Mouse (Mus musculus): ENCODE measurements around the gene Gorasp2.

Gorasp2 gene

DNA sequence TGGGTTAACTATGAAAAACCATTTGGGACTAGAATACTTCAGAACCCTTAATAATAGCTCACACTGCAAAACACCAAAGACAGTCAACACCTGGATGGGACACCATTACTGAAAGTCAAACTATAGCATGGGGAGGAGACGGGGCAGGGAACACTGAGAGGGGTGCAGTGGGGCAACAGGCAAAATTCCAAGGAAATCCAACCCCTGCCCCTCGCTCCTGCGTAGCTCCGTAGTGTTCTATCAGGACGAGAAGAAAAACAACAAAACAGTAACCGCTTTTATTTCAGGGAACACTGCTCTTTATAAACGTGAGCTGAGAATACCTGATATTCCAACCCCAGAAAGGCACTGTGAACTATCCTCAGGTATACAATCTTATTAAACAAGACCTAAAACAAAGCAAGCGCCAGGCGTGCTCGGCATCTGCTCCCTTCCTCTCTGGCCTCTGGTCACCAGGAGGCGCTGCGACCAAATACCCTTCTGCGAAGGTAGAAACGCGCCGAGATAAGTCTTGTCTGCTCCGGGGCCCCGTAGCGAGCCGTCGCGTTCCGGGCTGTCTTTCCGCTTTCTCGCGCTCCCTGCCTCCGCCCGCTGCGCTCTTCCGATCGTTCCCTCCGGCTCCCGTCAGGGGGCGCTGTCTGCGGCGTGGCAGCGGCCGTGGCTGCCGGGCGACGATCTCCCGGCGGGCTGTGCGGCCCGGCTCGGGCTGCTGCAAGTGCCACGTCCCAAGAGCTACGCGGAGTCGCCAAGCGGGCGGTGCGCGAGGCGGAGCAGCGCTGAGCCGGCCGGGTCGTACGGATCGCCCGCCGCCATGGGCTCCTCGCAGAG lies at the start of gene Gorasp2:
Gorasp2 (plus strand) TSS at position 690 of the 828 bp plus-strand sequence.
- peak; percentile 97 for DNase-seq (ENCODE audit: low read depth)

DNA sequence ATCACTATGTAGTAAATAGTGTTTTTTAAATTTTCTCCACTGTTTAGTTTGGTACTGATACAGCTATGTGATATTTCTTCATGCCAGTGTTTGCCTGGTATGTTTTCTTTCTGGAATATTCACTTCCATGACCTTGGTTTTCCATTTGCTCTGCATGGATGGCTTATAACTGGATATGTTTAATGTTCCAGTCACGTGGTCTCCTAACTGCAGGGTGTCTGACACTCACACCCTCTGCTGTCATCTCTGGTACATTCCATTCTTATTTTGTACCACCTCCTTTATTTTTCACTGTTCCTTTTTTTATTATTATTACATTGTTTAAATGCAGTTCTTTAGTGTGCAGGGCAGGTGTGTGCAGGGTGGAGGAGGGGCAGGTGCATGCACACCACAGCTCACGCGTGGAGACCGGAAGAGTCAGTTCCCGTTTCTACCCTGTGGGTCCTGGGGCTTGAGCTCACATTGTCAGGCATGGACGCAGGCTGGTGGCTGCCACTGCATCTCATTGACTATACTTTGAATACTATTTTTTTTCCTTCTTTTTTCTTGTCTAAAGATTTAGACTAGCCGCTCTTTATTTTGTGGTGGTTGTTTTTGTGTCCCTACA lies 46.5 kb upstream of the Gorasp2 start:
- DNase-seq (ENCODE audit: low read depth) = no peak

DNA sequence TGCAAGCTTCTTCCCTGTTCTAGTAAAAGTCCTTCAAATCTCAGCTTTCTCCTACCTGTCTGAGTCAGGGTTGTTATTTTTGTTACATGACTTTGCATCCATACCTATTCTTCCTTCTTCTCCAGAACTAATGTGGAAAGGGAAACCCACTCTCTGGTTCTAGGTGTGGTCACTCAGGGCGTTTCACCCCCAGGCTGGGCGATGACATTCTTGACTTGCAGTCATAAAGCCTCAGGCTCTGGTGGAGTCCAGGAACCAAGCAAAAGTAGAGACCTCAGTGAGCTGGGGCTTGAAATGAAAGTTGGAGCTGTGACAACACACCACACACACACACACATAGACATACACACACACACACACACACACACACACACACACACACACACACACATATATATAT lies 45.3 kb upstream of the Gorasp2 start:
- DNase-seq (ENCODE audit: low read depth) = no peak

DNA sequence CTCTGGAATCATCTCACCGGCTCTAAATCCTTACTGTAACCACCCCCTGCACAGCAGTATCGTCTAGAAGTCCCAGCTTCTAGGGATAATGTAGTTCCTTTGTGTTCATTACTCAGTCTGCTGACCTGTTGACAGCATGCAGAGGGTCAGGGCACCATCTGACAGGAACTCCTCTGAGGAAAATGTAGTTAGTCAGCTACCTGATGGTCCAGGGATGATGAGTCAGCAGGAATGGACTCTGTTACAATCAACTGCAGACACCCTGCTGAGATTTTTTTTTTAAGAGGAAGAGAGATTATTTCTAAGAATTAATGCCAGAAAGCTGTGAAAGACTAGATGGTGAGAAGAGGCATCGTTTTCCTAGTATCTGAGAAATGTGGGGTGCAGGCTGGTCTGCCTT lies 44.8 kb upstream of the Gorasp2 start:
- no peak for DNase-seq (ENCODE audit: low read depth)

DNA sequence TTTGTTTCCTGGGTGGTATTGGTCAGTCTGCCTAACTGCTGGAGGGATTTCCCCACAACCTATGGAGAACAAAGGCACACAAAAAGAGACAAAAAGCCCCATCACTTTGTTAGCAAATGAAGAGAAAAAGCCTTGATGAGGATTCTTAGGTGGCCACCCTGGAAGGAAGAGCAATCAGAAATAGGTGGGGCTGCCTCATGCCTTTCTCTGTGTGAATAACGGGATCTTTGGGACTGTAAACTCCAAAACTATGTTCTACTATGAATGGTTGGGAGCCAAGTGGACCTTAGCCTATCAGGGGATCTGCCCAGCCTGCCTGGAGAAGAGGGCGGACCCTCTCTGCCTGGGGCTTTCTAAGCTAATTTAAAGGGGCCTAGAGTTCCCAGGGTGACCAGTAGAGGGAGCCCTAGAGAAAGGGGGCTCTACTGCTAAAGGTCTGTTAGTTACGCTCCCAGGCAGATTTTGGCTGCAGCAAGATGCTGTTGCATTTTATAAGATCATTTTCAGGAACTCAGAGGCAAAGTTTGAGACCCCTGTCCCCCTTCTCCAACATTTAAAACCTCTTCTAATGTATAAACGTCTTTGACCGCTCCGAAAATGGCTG lies 42.0 kb upstream of the Gorasp2 start:
- DNase-seq (ENCODE audit: low read depth) = peak; percentile 19

DNA sequence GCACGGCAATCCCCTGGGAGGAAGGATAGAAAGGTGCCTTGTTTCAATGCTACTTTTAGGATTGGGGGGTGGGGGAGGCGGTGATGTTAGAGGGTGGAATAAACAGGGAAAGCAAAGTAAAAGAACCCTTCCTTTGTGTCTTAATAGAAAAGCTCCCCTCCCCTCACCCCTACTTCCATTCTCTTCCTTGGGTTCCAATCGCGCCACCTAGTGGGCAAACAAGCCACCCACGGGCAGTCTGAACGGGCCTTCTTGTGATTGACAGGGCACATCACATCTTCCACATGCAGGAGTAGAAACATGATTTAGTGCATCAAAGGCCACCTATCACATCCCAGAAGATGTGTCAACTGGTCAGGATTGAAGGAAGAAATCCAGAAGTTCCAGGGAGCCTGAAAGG lies 41.2 kb upstream of the Gorasp2 start:
- DNase-seq (ENCODE audit: low read depth) = peak; percentile 25

DNA sequence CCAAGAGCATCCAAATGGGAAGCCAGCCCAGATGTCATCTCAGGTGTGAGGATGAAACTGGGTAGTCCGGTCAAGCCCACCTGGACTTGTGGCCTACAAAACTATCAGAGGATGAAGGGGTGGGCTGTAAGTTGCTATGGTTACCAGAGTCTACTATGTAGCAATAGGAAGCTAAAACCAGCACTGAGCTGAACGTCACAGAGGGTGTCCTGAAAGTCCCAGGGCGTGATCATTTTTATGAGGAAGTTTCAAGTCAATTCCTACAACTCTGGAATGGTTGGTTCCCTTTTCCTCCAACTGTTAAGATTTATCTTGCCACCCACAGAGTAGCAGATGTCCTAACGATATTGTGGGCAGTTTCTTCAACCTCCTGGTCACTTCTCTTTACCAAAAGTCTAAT lies 39.1 kb upstream of the Gorasp2 start:
- DNase-seq (ENCODE audit: low read depth) = no peak

DNA sequence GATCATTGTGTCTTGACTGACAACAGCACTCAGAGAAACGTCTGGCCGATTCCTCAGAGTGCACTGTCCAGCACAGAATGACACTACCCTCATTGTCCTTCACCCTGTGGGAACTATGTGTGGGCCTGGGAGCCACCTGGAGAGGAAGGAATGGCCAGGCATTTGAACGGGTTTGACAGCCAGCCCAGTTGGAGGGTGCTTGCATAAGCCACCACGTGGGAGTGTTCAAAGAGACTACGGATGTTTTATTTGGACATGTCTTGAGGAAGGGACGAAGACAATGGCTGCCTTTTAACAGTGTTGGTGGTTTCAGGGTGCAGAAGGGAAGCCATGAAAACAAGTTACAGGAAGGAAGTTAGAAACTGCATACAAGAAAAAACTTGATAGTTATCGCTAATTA lies 35.6 kb upstream of the Gorasp2 start:
- no peak for DNase-seq (ENCODE audit: low read depth)

DNA sequence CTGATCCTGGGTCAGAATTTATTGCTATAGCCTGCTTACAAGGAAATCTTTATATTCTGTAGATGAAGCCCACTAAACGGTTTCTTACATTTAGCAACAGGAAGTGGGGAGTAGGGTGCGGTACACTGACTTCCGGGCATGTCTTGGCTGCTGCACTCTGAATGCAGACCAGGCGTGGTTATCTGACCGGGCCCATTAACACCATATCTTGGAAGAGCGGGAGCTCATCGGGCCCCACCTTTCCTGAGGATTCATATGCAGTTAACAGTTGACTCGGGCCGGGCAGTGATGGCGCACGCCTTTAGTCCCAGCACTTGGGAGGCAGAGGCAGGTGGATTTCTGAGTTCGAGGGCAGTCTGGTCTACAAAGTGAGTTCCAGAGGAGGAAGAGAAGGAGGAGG lies 33.0 kb upstream of the Gorasp2 start:
- DNase-seq (ENCODE audit: low read depth) = no peak

DNA sequence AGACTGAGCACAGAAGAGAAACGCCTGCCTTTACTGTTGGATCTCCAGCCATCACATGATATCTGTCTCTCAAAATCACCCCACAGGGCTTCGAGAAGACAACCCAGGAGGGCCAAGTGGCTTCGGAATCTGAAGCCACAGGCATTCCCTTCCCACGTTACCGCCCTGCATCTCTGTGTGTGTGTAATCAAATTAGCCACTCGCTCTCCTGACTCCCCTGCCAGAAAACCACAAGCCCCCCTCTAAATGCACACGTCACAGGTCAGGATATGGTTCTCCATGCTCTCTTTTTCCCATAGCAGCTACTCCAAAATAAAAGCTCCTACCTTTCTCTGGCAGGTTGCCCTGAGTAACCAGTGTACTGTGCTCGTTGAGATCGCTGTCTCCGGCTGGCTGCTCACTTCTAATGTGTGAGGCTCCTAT lies 32.0 kb upstream of the Gorasp2 start:
- no peak for DNase-seq (ENCODE audit: low read depth)

DNA sequence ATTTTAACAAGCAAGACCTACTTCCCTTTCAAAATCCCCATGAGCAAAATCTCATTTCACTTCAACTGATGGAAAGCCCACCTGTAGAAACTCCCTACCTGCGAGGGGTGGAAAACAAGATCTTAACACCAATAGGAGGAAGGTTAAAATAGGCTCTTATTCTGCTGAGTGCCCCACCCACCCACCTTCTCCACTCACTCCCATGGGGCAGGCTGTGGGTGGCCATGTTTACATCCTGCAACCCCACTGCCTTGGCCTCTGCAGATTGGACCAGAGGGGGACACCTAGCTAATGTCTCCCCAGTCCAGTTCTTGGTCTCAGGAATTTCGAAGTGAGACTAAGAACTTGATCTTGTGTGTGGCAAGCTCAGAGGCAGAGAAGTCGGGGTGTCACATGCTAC lies 31.5 kb upstream of the Gorasp2 start:
- no peak for DNase-seq (ENCODE audit: low read depth)

DNA sequence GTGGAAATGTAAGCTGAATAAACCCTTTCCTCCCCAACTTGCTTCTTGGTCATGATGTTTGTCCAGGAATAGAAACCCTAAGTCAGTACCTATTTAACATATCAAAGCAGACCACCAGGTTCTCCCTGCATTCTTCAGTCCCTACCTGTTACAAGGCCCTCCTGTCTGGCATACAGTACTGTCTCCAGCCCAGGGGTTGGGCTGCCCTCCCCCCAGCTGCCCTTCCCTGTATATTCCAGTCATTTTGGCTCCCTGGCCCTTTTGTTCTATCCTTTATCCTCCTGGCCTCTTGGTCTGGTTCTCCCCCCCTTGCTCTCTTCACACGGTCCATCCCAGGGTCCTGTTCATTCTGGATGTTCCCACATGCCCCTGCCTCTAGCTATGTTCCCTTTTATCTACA lies 30.1 kb upstream of the Gorasp2 start:
- no peak for DNase-seq (ENCODE audit: low read depth)

DNA sequence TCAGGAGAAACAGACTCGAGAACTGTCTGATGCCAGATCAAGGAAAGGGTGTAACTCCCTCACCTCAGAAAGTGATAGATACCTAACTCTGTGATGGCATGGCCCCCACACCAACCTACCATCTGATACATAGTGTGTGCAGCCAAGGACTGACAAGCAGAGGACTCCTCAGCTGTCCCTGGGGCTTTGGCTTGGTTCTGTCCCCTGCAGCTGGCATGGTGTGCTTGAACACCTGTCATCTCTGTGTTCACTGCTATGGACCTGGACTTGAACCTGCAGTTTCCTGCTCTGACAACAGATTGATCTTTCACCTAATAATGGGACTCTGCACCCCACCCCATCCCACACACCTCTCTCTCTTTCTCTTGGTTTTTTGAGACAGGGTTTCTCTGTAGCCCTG lies 29.0 kb upstream of the Gorasp2 start:
- no peak for DNase-seq (ENCODE audit: low read depth)

DNA sequence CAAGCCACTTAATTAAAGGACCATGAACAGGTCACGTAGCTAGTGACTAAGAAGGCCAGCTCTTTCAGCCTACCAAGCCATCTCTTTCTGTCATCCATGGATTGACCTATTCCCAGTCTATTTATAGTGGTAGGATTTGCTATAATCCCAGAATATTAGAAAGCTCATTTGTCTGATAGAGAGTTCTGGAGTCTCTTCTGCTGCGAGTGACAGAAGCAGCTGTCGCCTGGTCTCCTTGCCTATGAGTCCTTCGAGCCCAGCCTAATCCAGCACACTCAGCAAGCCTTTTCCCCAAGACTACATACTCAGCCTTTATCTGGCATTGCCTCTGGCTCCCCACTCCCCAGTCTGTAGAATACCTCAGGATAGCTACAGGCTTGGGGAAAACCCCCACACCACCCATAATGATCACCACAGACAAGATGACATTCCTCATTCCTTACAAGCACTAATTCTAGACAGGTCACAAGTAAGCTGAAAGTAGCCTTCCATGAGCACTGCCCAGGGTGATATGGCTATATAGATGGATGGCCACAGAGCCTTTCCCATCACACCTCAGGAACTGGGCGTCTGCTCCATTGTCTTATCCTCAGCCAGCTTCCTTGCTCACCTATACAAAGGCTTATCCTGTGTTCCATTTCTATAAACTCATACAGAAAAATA lies 27.2 kb upstream of the Gorasp2 start:
- DNase-seq (ENCODE audit: low read depth) = no peak

DNA sequence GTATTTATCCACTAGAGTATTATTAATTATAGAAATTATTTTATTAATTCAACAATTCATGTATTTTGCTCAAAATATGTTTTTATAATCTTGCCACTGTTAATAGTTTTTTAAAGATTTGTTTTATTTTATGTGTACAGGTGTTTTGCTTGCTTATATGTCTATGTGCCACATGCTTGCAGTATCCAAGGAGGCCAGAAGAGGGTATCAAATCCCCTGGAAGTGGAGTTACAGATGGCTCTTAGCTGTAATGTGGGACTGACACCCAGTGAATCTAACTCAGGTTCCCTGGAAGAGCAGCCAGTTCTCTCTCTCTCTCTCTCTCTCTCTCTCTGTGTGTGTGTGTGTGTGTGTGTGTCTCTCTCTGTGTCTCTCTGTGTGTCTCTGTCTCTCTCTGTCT lies 20.4 kb upstream of the Gorasp2 start:
- no peak for DNase-seq (ENCODE audit: low read depth)

DNA sequence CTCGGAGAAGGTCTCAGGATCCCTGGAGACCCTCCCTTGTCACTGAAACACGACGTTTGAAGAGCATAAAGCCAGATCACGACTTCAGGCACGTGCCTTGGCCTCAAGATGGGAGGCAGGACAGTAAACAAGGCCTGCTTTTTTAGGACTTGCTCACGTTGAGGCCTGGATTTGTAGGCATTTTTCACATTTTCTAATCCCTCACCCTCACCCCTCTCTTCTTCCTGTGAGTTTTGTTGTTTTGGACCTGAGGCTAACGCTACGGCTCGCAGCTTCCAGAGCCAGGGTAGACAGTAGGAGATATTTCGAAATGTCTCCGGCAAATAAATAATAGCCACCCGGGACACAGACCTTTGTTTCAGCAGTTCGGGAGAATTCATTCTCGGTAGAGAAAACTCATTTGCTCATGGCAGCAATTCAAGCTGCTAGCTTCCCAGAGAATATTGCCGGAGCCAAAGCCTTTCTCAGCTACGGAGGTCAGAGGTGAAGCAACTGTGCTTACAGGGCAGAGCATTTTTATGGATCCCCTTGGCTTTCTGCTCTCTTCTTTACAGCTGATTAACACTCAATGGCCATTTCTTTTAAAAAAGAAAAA lies 18.3 kb upstream of the Gorasp2 start:
- no peak for DNase-seq (ENCODE audit: low read depth)

DNA sequence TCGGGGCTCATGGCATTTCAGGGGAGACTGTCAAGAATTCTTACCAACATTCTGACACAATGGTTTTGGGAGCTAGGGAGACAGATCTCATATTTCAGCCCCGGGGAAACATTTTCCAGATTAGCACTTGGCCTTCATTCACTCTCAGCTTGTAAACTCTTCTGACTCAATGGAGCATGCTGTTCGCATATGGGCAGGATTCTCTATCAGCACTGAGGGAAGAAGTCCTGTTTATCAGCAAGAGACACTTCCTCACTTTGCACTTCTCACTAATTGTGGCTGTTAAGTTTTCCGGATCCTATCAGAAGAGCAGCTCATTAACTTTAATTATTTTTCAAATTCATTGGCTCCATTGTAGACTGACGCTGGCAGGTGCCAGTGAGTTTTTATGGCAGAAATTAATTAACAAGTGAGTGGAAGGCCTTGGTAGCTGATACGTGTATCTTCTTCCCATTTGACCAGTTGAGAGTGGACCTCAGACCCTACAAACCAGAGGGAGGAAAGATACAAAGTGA lies 16.1 kb upstream of the Gorasp2 start:
- DNase-seq (ENCODE audit: low read depth) = no peak

DNA sequence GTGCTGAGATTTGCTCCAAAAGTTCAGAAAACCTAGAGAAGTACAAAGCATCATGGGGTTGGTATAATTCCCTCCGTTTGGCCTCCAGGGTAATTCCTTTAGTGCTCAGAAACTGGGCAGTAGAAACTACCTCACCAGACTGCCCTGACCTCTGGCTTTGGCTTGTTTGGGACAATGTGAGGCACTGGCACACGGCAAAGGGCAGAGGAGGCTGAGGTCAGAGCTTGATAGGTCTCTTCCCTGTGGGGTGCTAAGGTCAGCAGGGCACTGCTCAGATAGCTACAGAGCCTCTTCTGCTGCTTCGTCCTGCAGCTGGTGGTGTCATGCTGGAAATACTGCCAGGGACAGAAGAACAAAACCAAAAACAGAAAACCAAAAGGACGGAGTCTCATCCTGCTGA lies 13.7 kb upstream of the Gorasp2 start:
- no peak for DNase-seq (ENCODE audit: low read depth)

DNA sequence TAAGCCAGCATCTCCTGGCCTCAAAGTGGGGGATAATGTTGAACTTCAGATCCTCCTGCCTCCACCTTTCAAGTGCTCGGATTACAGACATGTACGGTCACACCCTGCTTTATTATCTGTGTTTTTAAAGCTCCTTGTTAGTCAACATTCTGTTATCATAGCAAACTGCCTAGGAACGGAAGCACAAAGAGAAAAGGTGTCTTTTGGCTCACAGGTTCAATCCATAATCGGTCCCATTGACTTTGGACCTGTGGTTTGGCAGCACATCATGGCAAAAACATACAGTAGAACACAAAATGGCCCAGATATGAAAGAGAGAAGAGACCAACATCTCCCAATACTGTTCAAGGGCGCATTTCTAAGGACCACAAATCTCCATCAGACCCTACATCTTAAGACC lies 13.1 kb upstream of the Gorasp2 start:
- DNase-seq (ENCODE audit: low read depth) = no peak

DNA sequence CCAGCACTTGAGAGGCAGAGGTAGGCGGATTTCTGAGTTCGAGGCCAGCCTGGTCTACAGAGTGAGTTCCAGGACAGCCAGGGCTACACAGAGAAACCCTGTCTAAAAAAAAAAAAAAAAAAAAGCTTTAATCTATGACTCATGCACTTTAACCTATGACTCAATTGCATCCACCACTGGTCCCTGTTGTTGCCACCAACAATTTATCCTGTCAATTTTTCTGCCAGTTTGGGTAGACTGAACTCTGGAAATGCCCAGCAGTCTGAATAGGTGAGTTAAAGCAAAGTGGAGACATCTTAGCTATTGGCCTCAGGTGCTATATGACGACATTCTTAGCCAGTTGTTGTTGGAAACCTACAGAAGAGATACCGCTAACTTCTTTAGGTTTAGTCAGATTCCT lies 11.9 kb upstream of the Gorasp2 start:
- DNase-seq (ENCODE audit: low read depth) = no peak

DNA sequence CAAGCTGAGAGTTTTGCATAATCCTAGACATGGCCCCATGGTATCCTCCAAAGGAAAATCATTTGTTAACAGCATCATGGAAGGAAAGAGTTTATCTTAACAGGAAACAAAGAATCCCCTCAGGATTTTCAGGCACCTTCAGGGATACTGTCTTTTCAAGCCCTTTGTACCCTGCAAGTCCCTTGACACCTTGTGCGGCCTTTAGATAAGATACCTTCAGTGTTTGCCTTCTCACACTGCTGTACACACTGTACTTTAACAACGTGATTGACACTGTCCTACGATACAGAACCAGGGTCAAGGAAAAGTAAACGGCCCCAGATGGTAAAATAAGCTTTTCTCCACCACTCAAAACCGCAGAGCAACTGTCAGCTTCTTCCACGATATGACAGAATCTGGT lies 9.6 kb upstream of the Gorasp2 start:
- DNase-seq (ENCODE audit: low read depth) = no peak

DNA sequence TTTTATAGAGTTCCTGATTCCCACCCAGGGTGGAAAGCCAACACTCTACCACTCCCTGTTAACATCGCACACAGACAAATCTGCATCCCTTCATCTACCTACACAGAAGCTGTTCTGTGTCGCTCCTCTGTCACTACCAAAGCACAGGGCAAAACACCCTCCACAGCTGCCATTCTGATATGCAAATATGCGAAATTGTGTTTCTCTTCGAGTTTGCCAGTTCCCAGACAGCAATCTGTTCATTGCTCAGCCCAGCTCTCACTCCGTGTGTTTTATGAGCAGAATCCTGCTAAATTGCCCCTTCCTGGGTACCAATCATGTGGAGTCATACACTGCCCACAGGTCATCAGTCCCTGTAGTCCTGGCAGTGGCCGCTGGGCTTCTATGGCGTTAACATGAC lies 4.3 kb upstream of the Gorasp2 start:
- no peak for DNase-seq (ENCODE audit: low read depth)

Measured in naive thymus-derived CD4-positive, alpha-beta T cell, adult 2 months (primary cell).